Mouse (Mus musculus): ENCODE measurements at regions not wholly inside any gene's neighbourhood (a gene's known extent, or its start where the extent isn't known, plus 50 kb on each side); places are given as distances from the start of the nearest gene placed in this dataset.

DNA sequence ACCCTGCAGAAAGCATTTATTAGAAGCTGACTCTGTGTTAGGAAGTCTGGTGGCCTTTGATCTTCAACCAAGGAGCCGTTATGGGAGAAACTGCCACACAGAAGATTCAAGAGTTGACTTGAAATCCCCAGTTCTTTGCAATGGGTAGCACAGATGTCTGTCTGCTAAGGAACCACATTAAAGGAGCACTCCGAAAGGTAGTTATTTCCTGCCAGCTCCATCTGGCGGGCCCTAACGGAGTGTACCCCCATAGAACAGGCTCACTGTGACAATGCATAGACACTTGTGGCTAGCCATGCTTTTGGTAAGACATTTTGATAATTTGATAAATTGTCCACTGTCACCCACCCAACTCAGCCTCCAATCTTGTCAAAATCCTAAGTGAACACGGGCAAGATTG lies 173.3 kb upstream of the Lef1 start:
- ATAC-seq = no peak
- WGBS = 81% methylated on average over 5 of the region's 5 CpGs
- H3K4me1 ChIP-seq (replicated peaks; ENCODE audit: control insufficient read depth, insufficient read depth, low read length) = no peaks in the 10 kb centered on the region
- no peak overlapping the region for H3K4me3 ChIP-seq (ENCODE audit: low read depth, low read length)
- TF ChIP-seq CTCF (IDR thresholded peaks at IDR 0.05; ENCODE audit: low read depth) = no peak
- H3K9ac ChIP-seq (ENCODE audit: low read depth, low read length) = no peak overlapping the region
- H3K27me3 ChIP-seq (replicated peaks; ENCODE audit: control insufficient read depth, insufficient read depth, low read length) = no peaks in the 10 kb centered on the region
- no peak overlapping the region for H3K27ac ChIP-seq (ENCODE audit: low read depth, low read length)
- no peak overlapping the region for H3K4me2 ChIP-seq (replicated peaks; ENCODE audit: low read depth)
- H3K9me3 ChIP-seq (ENCODE audit: control insufficient read depth) = no peaks in the 10 kb centered on the region
- no peaks in the 10 kb centered on the region for H3K36me3 ChIP-seq (ENCODE audit: control insufficient read depth, insufficient read depth)

GRCm38 (mm10) chr3:130936336-130936735 lies 173.9 kb upstream of the Lef1 start:
- H3K4me2 ChIP-seq (replicated peaks; ENCODE audit: low read depth) = no peak overlapping the region
- WGBS = 70% methylated on average over 7 of the region's 7 CpGs
- no peak for TF ChIP-seq CTCF (IDR thresholded peaks at IDR 0.05; ENCODE audit: low read depth)
- ATAC-seq = no peak
- no peaks in the 10 kb centered on the region for H3K36me3 ChIP-seq (ENCODE audit: control insufficient read depth, insufficient read depth)
- no peaks in the 10 kb centered on the region for H3K4me1 ChIP-seq (replicated peaks; ENCODE audit: control insufficient read depth, insufficient read depth, low read length)
- H3K27me3 ChIP-seq (replicated peaks; ENCODE audit: control insufficient read depth, insufficient read depth, low read length) = no peaks in the 10 kb centered on the region
- H3K4me3 ChIP-seq (ENCODE audit: low read depth, low read length) = no peak overlapping the region
- no peak overlapping the region for H3K9ac ChIP-seq (ENCODE audit: low read depth, low read length)
- H3K27ac ChIP-seq (ENCODE audit: low read depth, low read length) = no peak overlapping the region
- no peaks in the 10 kb centered on the region for H3K9me3 ChIP-seq (ENCODE audit: control insufficient read depth)

GRCm38 (mm10) chr3:130935926-130936315 lies 174.3 kb upstream of the Lef1 start:
- no peaks in the 10 kb centered on the region for H3K9me3 ChIP-seq (ENCODE audit: control insufficient read depth)
- no peaks in the 10 kb centered on the region for H3K27me3 ChIP-seq (replicated peaks; ENCODE audit: control insufficient read depth, insufficient read depth, low read length)
- H3K4me2 ChIP-seq (replicated peaks; ENCODE audit: low read depth) = no peak overlapping the region
- no peak for ATAC-seq
- H3K9ac ChIP-seq (ENCODE audit: low read depth, low read length) = no peak overlapping the region
- H3K4me3 ChIP-seq (ENCODE audit: low read depth, low read length) = no peak overlapping the region
- H3K36me3 ChIP-seq (ENCODE audit: control insufficient read depth, insufficient read depth) = no peaks in the 10 kb centered on the region
- TF ChIP-seq CTCF (IDR thresholded peaks at IDR 0.05; ENCODE audit: low read depth) = no peak
- no peak overlapping the region for H3K27ac ChIP-seq (ENCODE audit: low read depth, low read length)
- 79% methylated on average over 11 of the region's 11 CpGs for WGBS
- H3K4me1 ChIP-seq (replicated peaks; ENCODE audit: control insufficient read depth, insufficient read depth, low read length) = no peaks in the 10 kb centered on the region

- H3K36me3 ChIP-seq (ENCODE audit: control insufficient read depth, insufficient read depth) = no peaks in the 10 kb centered on the region
- no peaks in the 10 kb centered on the region for H3K4me1 ChIP-seq (replicated peaks; ENCODE audit: control insufficient read depth, insufficient read depth, low read length)
- 62% methylated on average over 8 of the region's 8 CpGs for WGBS
- no peak overlapping the region for H3K4me3 ChIP-seq (ENCODE audit: low read depth, low read length)
- no peak for ATAC-seq
- H3K27me3 ChIP-seq (replicated peaks; ENCODE audit: control insufficient read depth, insufficient read depth, low read length) = no peaks in the 10 kb centered on the region
- no peak overlapping the region for H3K4me2 ChIP-seq (replicated peaks; ENCODE audit: low read depth)
- H3K9ac ChIP-seq (ENCODE audit: low read depth, low read length) = no peak overlapping the region
- no peak for TF ChIP-seq CTCF (IDR thresholded peaks at IDR 0.05; ENCODE audit: low read depth)
- no peaks in the 10 kb centered on the region for H3K9me3 ChIP-seq (ENCODE audit: control insufficient read depth)
- no peak overlapping the region for H3K27ac ChIP-seq (ENCODE audit: low read depth, low read length)
Observed at GRCm38 (mm10) chr3:130935302-130935925, 174.9 kb upstream of the Lef1 start.

- Histone ChIP-seq H3K27ac (ENCODE audit: low read depth, low read length) (no peak overlapping the region), H3K4me2 (replicated peaks; ENCODE audit: low read depth) (no peak overlapping the region), H3K9me3 (ENCODE audit: control insufficient read depth) (no peaks in the 10 kb centered on the region), H3K36me3 (ENCODE audit: control insufficient read depth, insufficient read depth) (no peaks in the 10 kb centered on the region), H3K4me3 (ENCODE audit: low read depth, low read length) (no peak overlapping the region), H3K4me1 (replicated peaks; ENCODE audit: control insufficient read depth, insufficient read depth, low read length) (no peaks in the 10 kb centered on the region), H3K27me3 (replicated peaks; ENCODE audit: control insufficient read depth, insufficient read depth, low read length) (no peaks in the 10 kb centered on the region), H3K9ac (ENCODE audit: low read depth, low read length) (no peak overlapping the region)
- WGBS = 63% methylated on average over 6 of the region's 6 CpGs
- ATAC-seq = no peak
- TF ChIP-seq CTCF (IDR thresholded peaks at IDR 0.05; ENCODE audit: low read depth) = no peak
Observed at GRCm38 (mm10) chr3:130932723-130933122, 177.5 kb upstream of the Lef1 start.

DNA sequence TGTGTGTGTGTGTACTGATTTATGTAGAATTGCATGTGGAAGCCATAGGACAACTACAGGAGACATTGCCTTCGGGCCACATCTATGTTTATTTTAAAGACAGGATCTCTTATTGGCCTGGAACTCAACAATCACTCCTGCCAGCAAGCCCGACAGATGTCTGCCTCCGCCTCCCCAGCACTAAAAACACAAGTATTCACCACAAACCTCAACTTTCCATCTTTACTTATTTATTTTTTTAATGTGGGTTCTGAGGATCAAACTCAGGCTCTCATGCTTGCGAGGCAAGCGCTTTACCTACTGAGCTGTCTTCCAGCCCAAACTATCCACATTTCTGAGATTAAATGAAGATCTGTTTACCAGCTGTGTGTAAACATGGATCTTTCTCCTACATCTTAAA lies 178.0 kb upstream of the Lef1 start:
- no peaks in the 10 kb centered on the region for H3K4me1 ChIP-seq (replicated peaks; ENCODE audit: control insufficient read depth, insufficient read depth, low read length)
- no peak for TF ChIP-seq CTCF (IDR thresholded peaks at IDR 0.05; ENCODE audit: low read depth)
- 71% methylated on average over 5 of the region's 5 CpGs for WGBS
- no peaks in the 10 kb centered on the region for H3K36me3 ChIP-seq (ENCODE audit: control insufficient read depth, insufficient read depth)
- H3K4me2 ChIP-seq (replicated peaks; ENCODE audit: low read depth) = no peak overlapping the region
- no peak overlapping the region for H3K9ac ChIP-seq (ENCODE audit: low read depth, low read length)
- no peak overlapping the region for H3K4me3 ChIP-seq (ENCODE audit: low read depth, low read length)
- no peak overlapping the region for H3K27ac ChIP-seq (ENCODE audit: low read depth, low read length)
- no peaks in the 10 kb centered on the region for H3K9me3 ChIP-seq (ENCODE audit: control insufficient read depth)
- no peak for ATAC-seq
- H3K27me3 ChIP-seq (replicated peaks; ENCODE audit: control insufficient read depth, insufficient read depth, low read length) = no peaks in the 10 kb centered on the region

DNA sequence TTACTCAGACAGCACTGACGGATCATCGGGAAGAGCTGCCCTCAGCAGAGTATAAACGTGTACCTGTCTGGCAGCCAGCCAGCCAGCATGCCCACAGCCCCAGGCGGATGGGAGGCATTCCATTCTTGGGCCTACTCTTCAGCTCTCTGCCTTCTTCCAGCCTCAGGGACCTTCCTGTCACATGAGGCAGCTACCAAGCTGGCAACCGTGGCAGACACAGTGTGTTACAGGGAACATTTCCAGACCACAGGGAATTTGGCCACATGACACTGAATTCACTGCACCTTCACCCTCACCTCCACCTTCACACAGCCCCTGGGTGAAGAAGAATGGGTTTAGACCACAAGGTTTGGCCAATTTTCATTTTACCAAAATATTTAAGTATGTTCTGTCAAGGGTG lies 185.3 kb upstream of the Lef1 start:
- Histone ChIP-seq H3K4me3 (ENCODE audit: low read depth, low read length) (no peak overlapping the region), H3K27me3 (replicated peaks; ENCODE audit: control insufficient read depth, insufficient read depth, low read length) (no peaks in the 10 kb centered on the region), H3K27ac (ENCODE audit: low read depth, low read length) (no peak overlapping the region), H3K4me2 (replicated peaks; ENCODE audit: low read depth) (no peak overlapping the region), H3K36me3 (ENCODE audit: control insufficient read depth, insufficient read depth) (no peaks in the 10 kb centered on the region), H3K4me1 (replicated peaks; ENCODE audit: control insufficient read depth, insufficient read depth, low read length) (no peaks in the 10 kb centered on the region), H3K9ac (ENCODE audit: low read depth, low read length) (no peak overlapping the region), H3K9me3 (ENCODE audit: control insufficient read depth) (no peaks in the 10 kb centered on the region)
- WGBS = 44% methylated on average over 5 of the region's 5 CpGs
- ATAC-seq = no peak
- no peak for TF ChIP-seq CTCF (IDR thresholded peaks at IDR 0.05; ENCODE audit: low read depth)

Data from intestine, postnatal 0 days (tissue).